Mouse (Mus musculus): Measurements from ENCODE around the gene Ppil4.

Ppil4 gene

DNA sequence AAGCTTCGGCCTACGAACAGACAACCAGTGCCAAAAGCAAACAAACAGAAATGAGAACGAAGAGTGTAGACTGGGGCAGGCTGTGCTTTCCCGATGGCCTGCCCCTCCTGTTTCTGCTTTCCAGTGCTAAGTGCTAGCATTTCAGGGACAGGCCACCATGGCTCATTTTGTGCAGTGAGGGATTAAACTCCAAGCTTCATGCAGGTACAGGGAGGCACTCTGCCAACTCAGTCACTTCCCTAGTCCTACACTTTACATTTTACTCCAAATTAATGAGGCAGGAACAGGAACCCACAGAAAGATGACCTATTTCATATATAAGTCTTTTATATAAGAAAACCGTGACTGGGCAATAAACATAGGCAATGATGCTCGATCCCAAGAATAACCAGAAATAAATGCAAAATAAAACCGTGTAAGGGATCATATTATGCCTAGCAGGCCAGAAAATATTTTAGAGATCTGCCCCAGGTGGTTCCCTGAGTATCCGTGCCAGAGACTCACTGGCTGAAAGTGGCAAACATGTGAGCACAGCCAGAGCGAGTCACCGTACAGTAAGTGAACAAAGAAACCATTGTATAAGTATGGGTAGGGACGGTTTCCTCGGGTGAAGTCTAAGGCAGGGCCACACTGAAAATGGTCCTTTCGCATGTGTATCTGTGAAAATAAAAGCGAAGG lies 68.7 kb downstream of the Ppil4 start:
- DNase-seq (ENCODE audit: low spot score), result no peak

- no peak for DNase-seq (ENCODE audit: low spot score)
Measured at GRCm38 (mm10) chr10:7861937-7862657, 69.4 kb downstream of the Ppil4 start.

- DNase-seq (ENCODE audit: low spot score), result no peak
Measured at GRCm38 (mm10) chr10:7863411-7863810, 70.7 kb downstream of the Ppil4 start.

- DNase-seq (ENCODE audit: low spot score), result no peak
Measured at GRCm38 (mm10) chr10:7864184-7864583, 71.5 kb downstream of the Ppil4 start.

GRCm38 (mm10) chr10:7864806-7865205 lies 72.1 kb downstream of the Ppil4 start:
- DNase-seq (ENCODE audit: low spot score), result no peak

- DNase-seq (ENCODE audit: low spot score), result no peak
Measured at GRCm38 (mm10) chr10:7866762-7867665, 74.3 kb downstream of the Ppil4 start.

DNA sequence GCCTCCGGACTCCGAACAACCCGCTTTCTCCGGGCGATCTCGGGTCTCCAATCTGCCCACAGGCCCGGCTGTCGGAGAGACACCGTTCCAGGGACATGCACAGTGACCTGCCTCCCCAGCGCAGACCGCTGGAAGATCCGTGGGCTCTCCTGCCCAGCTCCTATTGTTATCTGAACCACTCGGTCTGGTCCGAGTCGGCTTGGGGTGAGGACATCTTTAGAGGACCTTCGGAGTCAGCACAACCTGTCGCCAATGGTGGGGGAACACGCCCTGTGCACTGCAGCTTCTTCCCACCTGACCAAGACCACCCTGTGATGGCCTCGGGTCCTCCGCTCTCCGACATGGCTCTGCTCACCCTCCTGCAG lies 75.0 kb downstream of the Ppil4 start:
- no peak for DNase-seq (ENCODE audit: low spot score)

DNA sequence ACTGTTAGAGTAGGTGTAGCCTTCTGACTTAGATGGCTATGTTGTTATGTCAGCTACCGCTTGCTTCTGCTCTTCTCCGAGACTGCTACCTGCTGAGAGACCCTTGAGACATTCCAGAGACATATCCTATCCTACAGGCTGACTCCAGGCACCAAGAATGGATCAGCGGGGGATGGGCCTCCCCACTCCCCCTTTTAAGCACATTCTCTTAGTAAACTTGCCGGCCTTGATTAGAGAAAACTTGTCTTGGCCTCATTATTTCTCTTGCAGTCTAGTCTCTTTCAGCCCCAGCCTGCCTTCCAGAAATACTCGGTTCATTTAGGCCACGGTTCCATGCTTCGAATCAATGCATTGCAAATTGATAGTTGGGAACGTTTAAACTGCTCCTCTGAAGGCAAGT lies 77.1 kb downstream of the Ppil4 start:
- DNase-seq (ENCODE audit: low spot score), result no peak

- DNase-seq (ENCODE audit: low spot score), result peak; percentile 40
Measured at GRCm38 (mm10) chr10:7870571-7871315, 78.1 kb downstream of the Ppil4 start.

DNA sequence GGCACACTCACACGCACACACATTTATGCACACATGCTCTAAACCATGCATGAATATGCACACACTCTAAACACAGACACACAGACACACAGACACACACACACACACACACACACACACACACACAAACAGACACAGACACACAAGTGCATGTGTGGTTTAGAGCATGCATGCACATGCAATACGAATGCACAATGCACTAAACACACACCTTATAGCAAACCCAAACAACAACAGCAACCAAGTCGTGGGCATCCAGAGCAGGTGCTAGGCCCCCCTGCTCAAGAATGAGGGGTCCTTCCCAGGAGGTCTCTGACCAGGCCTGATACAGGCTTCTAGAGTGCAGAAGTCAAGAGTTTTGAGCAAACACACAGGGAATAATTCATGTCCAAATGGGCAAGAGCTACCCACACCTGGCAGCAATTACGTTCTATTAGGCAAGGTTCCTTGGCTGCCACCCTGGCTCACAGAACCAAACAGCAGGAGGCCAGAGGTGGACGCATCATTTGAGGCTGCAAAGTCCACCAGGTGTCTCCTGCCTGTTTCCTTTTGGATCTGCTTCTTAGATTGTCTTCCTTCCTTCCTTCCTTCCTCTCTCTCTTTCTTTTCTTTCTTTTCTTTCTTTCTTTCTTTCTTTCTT lies 78.8 kb downstream of the Ppil4 start:
- DNase-seq (ENCODE audit: low spot score), result no peak
